Mouse (Mus musculus) Patski (cell line): ENCODE measurements around the gene Pde4c. TPM values are rescaled to one million over a fixed set of nuclear protein-coding genes. Genes with fewer than 3 reads are reported as not detected.

Experiments
- ATAC-seq: fragments of 100-300 bp; one replicate; pipeline ENCODE4 v1.8.0; 2021
- CTCF ChIA-PET: fragments of 350-600 bp; sonication (Branson Sonifier 250); formaldehyde crosslinking; loops from one replicate; lab custom pipeline; 2022; ENCODE audit warnings: inconsistent platforms; lab: Charles Lee
- POLR2A ChIA-PET: fragments of 350-600 bp; sonication (Branson Sonifier 250); formaldehyde crosslinking; loops from one replicate; lab custom pipeline; 2022; ENCODE audit warnings: antibody characterized with exemption, inconsistent platforms; lab: Charles Lee
- DNase-seq: peaks from one replicate; pipeline ENCODE4 v3.0.0-alpha.2; 2011; ENCODE audit warnings: low read depth, low spot score
- H3K27me3 ChIP-seq: fragments of 371-371 bp; one replicate; pipeline ENCODE4 v1.5.1; 2021
- CTCF ChIP-seq: fragments of 100-300 bp; IDR thresholded peaks from one replicate; pipeline ENCODE4 v1.5.1; 2021
- in situ Hi-C: fragments of 300-500 bp; cut with MboI; formaldehyde crosslinking; loops from 3 replicates; pipeline ENCODE4 v1.11.1; 2018; ENCODE audit warnings: low pct_unique_long_range_greater_than_20kb, mixed read lengths
- polyA plus RNA-seq: library from polyadenylated mRNA; unstranded; gene quantifications from one replicate; pipeline ENCODE4 v1.2.3, GENCODE M21; 2021

Pde4c gene
- polyA plus RNA-seq, 1 experiment from 2014 or later, result 15.0 TPM

DNA sequence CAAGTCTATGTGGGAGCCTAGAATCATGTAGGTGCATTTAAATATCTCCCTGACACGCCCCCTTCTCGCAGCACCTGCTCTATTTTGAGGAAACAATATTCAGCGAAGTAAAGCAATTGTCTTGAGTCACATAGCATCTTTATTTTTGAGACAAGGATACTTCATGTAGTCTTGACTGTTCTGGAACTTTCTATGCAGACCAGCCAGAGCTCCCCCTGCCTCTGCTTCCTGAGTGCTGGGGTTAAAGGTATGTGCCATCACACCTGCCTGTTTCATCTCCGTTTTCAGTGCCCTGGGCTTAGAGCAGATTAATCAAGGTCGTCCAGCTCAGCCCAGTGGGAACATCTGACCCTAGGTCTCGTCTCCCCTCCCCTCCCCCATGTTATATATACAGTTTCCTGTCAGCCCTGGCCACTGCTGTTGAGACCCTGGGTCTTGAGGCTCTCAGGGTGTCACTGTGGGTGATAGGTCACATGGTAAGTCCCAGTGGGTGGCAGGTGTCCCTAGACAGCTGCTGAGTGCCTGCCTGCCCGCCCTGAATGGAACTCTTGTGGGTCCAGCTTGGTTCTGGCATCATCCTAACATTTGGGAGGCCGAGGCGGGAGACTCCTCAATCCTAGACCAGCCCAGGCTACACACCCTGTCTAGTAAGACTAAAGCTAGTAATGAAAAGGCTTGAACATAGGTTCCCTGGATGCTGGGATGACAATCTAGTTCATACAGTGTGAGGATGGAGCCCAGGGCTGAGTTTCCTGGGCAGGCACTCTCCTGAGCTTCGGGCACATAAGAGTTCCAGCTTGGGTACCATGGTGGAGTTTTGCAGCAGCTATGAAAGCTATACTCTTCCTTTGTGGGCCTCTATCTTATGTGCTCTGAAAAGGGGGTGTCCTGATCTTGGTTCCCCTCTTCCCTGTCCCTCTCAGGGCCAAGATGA, 22.2 kb upstream of the Pde4c start:
- ATAC-seq (no peak), DNase-seq (no peak)
- ChIA-PET CTCF (interaction anchor here (0.6 to 5.3 kb wide), 13 partner anchors 20 to 91 kb away, joined by 3 to 45 read pairs (median 4); partner anchors contain the start of genes Lrrc25, Lsm4 and Pgpep1), POLR2A (interaction anchor here (0.6 to 3.2 kb wide), 8 partner anchors 9 to 72 kb away, joined by 3 to 31 read pairs (median 4); partner anchors contain the start of gene Lsm4)
- in situ Hi-C loops, result no loop called here
- TF ChIP-seq CTCF, result no peak
- H3K27me3 ChIP-seq, result no peaks in the 10 kb centered on the region

DNA sequence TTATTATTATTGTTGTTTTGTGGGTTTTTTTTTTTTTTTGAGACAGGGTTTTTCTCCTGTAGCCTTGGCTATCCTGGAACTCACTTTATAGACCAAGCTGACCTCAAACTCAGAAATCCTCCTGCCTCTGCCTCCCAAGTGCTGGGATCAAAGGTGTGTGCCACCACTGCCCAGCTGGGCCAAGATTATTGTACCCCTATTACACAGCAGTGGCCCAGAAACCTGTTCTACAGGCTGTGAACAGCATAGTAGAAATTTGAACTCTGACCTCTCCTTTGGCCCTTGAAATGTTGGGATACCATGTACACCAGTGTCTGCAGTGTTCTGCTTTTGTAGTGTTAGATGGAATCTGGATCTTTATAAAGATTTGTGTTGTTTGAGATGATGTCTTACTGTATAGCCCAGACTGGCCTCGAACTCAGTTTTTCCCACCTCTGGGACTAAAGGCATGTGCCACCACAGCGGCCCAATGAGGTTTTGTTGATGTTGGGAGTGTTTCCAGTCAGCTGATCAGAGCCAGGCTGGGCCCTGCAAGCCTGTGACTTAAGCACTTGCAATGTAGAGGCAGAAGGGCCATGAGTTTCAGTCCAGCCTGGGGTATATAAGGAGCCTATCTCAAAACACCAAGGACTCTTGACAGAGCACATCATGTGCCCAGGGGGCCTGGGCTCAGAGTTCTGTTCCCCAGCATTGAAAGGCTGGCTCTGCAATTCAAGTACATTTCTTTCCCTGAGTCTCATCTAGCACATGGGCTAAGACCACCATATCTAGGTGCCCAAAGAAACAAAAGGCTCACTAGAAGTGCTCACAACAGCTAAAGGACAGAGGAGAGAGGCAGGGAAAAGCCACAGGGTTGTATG, 21.3 kb upstream of the Pde4c start:
- POLR2A ChIA-PET, result interaction anchor here (0.6 to 3.2 kb wide), 7 partner anchors 8 to 73 kb away, joined by 3 to 31 read pairs (median 5); partner anchors contain the start of gene Lsm4
- no peak for TF ChIP-seq CTCF
- in situ Hi-C loops, result no loop called here
- no peaks in the 10 kb centered on the region for H3K27me3 ChIP-seq
- DNase-seq, result no peak
- CTCF ChIA-PET, result interaction anchor here (1.0 to 5.3 kb wide), 5 partner anchors 23 to 60 kb away, joined by 3 to 45 read pairs (median 6); partner anchors contain the start of gene Lsm4
- ATAC-seq, result peak; percentile 3

DNA sequence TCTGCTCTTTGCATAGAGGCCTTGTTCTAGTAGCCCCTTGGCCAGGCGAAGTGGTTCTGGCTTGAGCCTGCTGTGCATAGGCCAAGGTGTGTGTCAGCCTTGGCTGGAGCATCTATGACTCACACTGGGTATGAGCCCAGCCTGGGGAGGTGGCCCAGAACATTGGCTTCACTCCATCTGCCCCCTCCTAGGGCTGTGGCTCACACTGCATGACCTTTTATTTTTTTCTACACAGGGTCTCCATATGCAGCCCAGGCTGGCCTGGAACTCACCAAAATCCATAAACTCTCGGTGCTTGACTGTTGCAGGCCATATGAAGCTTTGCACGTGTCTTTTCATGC, 20.7 kb upstream of the Pde4c start:
- DNase-seq (peak; percentile 83), ATAC-seq (peak; percentile 24)
- in situ Hi-C loops, result no loop called here
- no peaks in the 10 kb centered on the region for H3K27me3 ChIP-seq
- no peak for TF ChIP-seq CTCF
- POLR2A ChIA-PET, result interaction anchor here (3.2 kb wide), 1 partner anchor 29 kb away, joined by 31 read pairs; the partner anchor contains the start of gene Lsm4
- CTCF ChIA-PET, result interaction anchor here (1.0 to 5.3 kb wide), 3 partner anchors 31 to 60 kb away, joined by 3 to 45 read pairs (median 7); partner anchors contain the start of gene Lsm4

- ChIA-PET POLR2A (interaction anchor here (3.2 kb wide), 1 partner anchor 29 kb away, joined by 31 read pairs; the partner anchor contains the start of gene Lsm4), CTCF (no interaction called here)
- DNase-seq (no peak), ATAC-seq (no peak)
- TF ChIP-seq CTCF, result no peak
- no peaks in the 10 kb centered on the region for H3K27me3 ChIP-seq
- in situ Hi-C loops, result no loop called here
Measured at GRCm38 (mm10) chr8:70703287-70703686, 20.2 kb upstream of the Pde4c start, which contains the start of gene Iqcn. Gene Iqcn, plus strand, starts transcription at chr8:70703457.

GRCm38 (mm10) chr8:70708281-70708680, 15.2 kb upstream of the Pde4c start:
- TF ChIP-seq CTCF, result no peak
- ChIA-PET POLR2A (interaction anchor here (0.6 kb wide), 1 partner anchor 101 kb away, joined by 6 read pairs; no protein-coding TSS in a partner anchor), CTCF (no interaction called here)
- in situ Hi-C loops, result no loop called here
- no peak for ATAC-seq
- no peaks in the 10 kb centered on the region for H3K27me3 ChIP-seq
- no peak for DNase-seq

DNA sequence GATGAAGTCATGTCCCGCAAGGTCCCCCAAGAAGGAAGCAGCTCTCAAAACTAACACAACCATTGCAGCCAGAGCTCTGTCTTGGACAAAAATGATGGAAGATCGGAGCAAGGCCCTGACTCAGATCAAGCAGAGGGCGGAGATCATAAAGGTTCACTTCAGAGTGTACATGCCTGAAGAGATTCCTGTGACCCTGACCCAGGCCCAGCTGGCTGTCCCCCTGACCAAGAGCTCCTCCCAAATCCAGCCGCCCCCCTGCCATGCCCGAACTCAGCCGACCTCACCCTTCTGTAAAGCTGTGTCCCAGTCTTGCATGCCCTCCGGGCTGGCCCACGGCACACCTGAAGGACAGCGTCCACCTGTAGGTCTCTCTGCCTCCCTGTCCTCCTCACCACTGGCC, 13.7 kb upstream of the Pde4c start:
- DNase-seq, result no peak
- ATAC-seq, result no peak
- in situ Hi-C loops, result loop anchor here (5.0 kb wide), 1 partner anchor 37 kb away; the partner anchor contains the start of gene Lsm4
- TF ChIP-seq CTCF, result no peak
- POLR2A ChIA-PET, result interaction anchor here (1.2 kb wide), 1 partner anchor 10 kb away, joined by 4 read pairs; no protein-coding TSS in a partner anchor
- no peaks in the 10 kb centered on the region for H3K27me3 ChIP-seq
- CTCF ChIA-PET, result interaction anchor here (1.0 to 2.1 kb wide), 5 partner anchors 9 to 86 kb away, joined by 3 to 7 read pairs (median 3); partner anchors contain the start of gene Gm3336

GRCm38 (mm10) chr8:70710296-70710695, 13.2 kb upstream of the Pde4c start:
- no peaks in the 10 kb centered on the region for H3K27me3 ChIP-seq
- ChIA-PET CTCF (interaction anchor here (1.0 to 2.1 kb wide), 5 partner anchors 8 to 85 kb away, joined by 3 to 7 read pairs (median 3); partner anchors contain the start of gene Gm3336), POLR2A (interaction anchor here (0.8 to 1.2 kb wide), 2 partner anchors 8 to 11 kb away, joined by 4 to 6 read pairs; no protein-coding TSS in a partner anchor)
- TF ChIP-seq CTCF, result no peak
- peak; percentile 91 for DNase-seq
- in situ Hi-C loops, result loop anchor here (5.0 kb wide), 1 partner anchor 38 kb away; the partner anchor contains the start of gene Lsm4
- peak; percentile 22 for ATAC-seq

DNA sequence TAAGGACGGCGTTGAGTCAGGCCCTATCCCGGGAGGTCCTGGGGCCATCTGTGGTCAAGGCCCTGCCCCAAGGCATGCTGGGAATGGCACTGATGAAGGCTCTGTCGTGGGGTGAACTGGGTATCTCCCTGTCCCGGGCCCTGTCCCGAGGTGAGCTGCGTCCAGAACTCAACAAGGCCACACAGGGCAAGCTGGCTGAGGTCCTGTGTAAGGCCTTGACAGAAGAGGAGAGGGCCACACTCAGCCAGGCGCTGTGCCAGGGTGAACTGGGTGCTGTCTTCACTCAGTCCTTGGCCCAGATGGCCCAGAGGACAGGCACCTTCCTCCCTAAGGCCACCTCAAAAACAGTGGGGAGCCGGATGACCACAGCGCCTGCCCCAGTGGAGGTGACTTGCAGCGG, 12.5 kb upstream of the Pde4c start:
- DNase-seq (no peak), ATAC-seq (no peak)
- ChIA-PET POLR2A (interaction anchor here (0.8 kb wide), 1 partner anchor 9 kb away, joined by 6 read pairs; no protein-coding TSS in a partner anchor), CTCF (interaction anchor here (1.2 kb wide), 1 partner anchor 52 kb away, joined by 6 read pairs; no protein-coding TSS in a partner anchor)
- no peak for TF ChIP-seq CTCF
- in situ Hi-C loops, result loop anchor here (5.0 kb wide), 1 partner anchor 39 kb away; the partner anchor contains the start of gene Lsm4
- H3K27me3 ChIP-seq, result no peaks in the 10 kb centered on the region

- ChIA-PET CTCF (no interaction called here), POLR2A (interaction anchor here (1.1 kb wide), 1 partner anchor 10 kb away, joined by 3 read pairs; the partner anchor contains the start of gene Pde4c)
- TF ChIP-seq CTCF, result no peak
- no peak for ATAC-seq
- in situ Hi-C loops, result loop anchor here (5.0 kb wide), 1 partner anchor 42 kb away; the partner anchor contains the start of gene Lsm4
- no peaks in the 10 kb centered on the region for H3K27me3 ChIP-seq
- DNase-seq, result no peak
Measured at GRCm38 (mm10) chr8:70713991-70714390, 9.5 kb upstream of the Pde4c start.
